ENCODE assay signal across 8 mouse cellular contexts in the genomic region with DNA sequence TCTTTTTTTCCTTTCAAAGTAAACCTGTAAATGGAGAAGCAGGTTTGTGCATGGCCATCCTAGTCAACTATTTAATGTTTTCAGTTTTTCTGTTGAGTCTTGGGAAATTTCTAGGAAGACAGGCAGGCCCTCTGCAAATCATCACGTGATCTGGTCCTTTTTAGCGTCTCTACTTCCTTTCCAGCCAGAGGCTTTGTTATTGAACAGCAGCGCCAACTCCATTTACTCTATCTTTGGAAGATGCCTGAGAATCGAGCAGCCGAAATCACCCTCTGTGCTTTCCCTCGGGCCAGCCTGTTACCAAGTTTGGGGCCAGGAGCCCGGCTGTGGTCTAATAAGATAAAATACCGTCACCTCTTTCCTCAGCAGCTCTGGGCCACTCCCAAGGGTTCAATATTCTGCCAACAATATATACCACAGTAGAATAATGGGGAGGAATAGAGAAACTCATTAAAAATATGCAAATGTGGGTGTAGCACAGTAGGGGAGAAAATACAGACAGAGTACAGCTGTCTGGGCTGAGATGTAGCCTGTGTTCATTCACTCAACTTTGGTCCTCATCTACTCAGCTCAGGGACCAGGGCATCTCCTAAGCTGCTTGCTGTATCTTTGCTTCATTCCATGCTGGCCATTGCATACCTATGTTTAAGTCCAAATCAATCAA. TPM values are rescaled to one million over a fixed set of nuclear protein-coding genes. Genes with fewer than 3 reads are reported as not detected.
A peak's percentile ranks its signal among the peaks of the same experiment; 100 is the strongest.
DNase-seq lines count a peak whose midpoint lies in the region; ATAC-seq and TF ChIP-seq lines count a peak whose summit lies in the region.
"Had no signal": no experiment of that assay in that cellular context is flagged by ENCODE, and none has a peak within 500 bp of the region (broad histone marks: within the 10 kb centered on the region; RNA-seq: fewer than 3 reads in every experiment).

No protein-coding gene starts in this region.

- no peaks in the 10 kb centered on the region for H3K36me3 ChIP-seq in forebrain, embryonic 15.5 days
- no peaks in the 10 kb centered on the region for H3K36me3 ChIP-seq in heart, postnatal 0 days (replicated peaks; ENCODE audit: control insufficient read depth, insufficient read depth, low read length)
- no peaks in the 10 kb centered on the region for H3K36me3 ChIP-seq in neural tube, embryonic 15.5 days

- intact Hi-C loops in left cerebral cortex, postnatal 25 days (cut with DNase I): no loop called here

- H3K27me3 ChIP-seq in forebrain, embryonic 15.5 days: no peaks in the 10 kb centered on the region
- H3K27me3 ChIP-seq in heart, postnatal 0 days (ENCODE audit: control insufficient read depth, insufficient read depth, low read length): no peaks in the 10 kb centered on the region
- H3K27me3 ChIP-seq in neural tube, embryonic 15.5 days (replicated peaks): no peaks in the 10 kb centered on the region

- ATAC-seq in forebrain, embryonic 15.5 days (replicated peaks): peak; percentile 58
- ATAC-seq in heart, postnatal 0 days (ENCODE audit: insufficient read depth, low read depth): peak; percentile 24; the same call in 1 of the 2 replicates
- ATAC-seq in neural tube, embryonic 15.5 days (ENCODE audit: low FRiP score): no peak

- no peak overlapping the region for H3K9ac ChIP-seq in forebrain, embryonic 15.5 days (replicated peaks)
- H3K9ac ChIP-seq in heart, postnatal 0 days (replicated peaks; ENCODE audit: low read depth, low read length): 0 out of 2 replicates have a peak overlapping the region, but pooled peaks have one; percentile 15
- H3K9ac ChIP-seq in neural tube, embryonic 15.5 days (replicated peaks): no peak overlapping the region

- H3K27ac ChIP-seq in forebrain, embryonic 15.5 days (replicated peaks): peak overlapping the region; percentile 36
- no peak overlapping the region for H3K27ac ChIP-seq in heart, postnatal 0 days (ENCODE audit: low read depth)
- H3K27ac ChIP-seq in neural tube, embryonic 15.5 days (replicated peaks): peak overlapping the region; percentile 49; the same call in 1 of the 2 replicates

- peak; percentile 7 for DNase-seq in lung, postnatal 36 days
- no peak for DNase-seq in lung, postnatal 14 days
- DNase-seq in heart, postnatal 0 days (ENCODE audit: low spot score): no peak
- DNase-seq in urinary bladder, adult 18-20 months (ENCODE audit: low spot score in 2 of 2): no peak
- no peak for DNase-seq in left cerebral cortex, postnatal 25 days (ENCODE audit: low spot score in 2 of 2)
- DNase-seq: right cerebral cortex, adult 18-20 months had no signal

- no peak for TF ChIP-seq CTCF in heart, postnatal 0 days (IDR thresholded peaks at IDR 0.05; ENCODE audit: low read depth)

- no peak for TF ChIP-seq EP300 in heart, postnatal 0 days (IDR thresholded peaks at IDR 0.05; ENCODE audit: low read depth)

- no peak overlapping the region for H3K4me3 ChIP-seq in forebrain, embryonic 15.5 days
- no peak overlapping the region for H3K4me3 ChIP-seq in heart, postnatal 0 days (ENCODE audit: low read depth, low read length)
- H3K4me3 ChIP-seq in neural tube, embryonic 15.5 days (replicated peaks): no peak overlapping the region

- peaks cover 13% of the 10 kb centered on the region for H3K4me1 ChIP-seq in forebrain, embryonic 15.5 days
- peaks cover 11% of the 10 kb centered on the region for H3K4me1 ChIP-seq in heart, postnatal 0 days (ENCODE audit: control insufficient read depth, insufficient read depth)
- H3K4me1 ChIP-seq in neural tube, embryonic 15.5 days: peaks cover 22% of the 10 kb centered on the region

- H3K4me2 ChIP-seq in forebrain, embryonic 15.5 days (replicated peaks): no peak overlapping the region
- peak overlapping the region; percentile 31 for H3K4me2 ChIP-seq in heart, postnatal 0 days (ENCODE audit: low read depth, low read length)
- H3K4me2 ChIP-seq in neural tube, embryonic 15.5 days: peak overlapping the region; percentile 17

- WGBS in forebrain, embryonic 15.5 days: 13% methylated on average over 8 of the region's 8 CpGs
- 20% methylated on average over 8 of the region's 8 CpGs for WGBS in heart, postnatal 0 days
- WGBS in neural tube, embryonic 15.5 days: 18% methylated on average over 8 of the region's 8 CpGs

- no peaks in the 10 kb centered on the region for H3K9me3 ChIP-seq in forebrain, embryonic 15.5 days
- no peaks in the 10 kb centered on the region for H3K9me3 ChIP-seq in heart, postnatal 0 days (replicated peaks; ENCODE audit: control insufficient read depth, low read length)
- H3K9me3 ChIP-seq in neural tube, embryonic 15.5 days (replicated peaks): no peaks in the 10 kb centered on the region

RNA-seq across cellular contexts. Expression of gene Tspan3, which starts 15.0 kb away (rescaled TPM):
- polyA plus RNA-seq in forebrain, embryonic 15.5 days (2015; fragmentation: Nextera tagmentation; extraction: Ambion mirVana): 511 and 552 TPM in 2 replicates
- 384 and 402 TPM in 2 replicates for total RNA-seq in heart, postnatal 0 days (2014; rRNA removed; ENCODE audit: low replicate concordance)
- polyA plus RNA-seq in heart, postnatal 0 days (2015; fragmentation: Nextera tagmentation; extraction: Ambion mirVana): 460 and 461 TPM in 2 replicates
- polyA plus RNA-seq in neural tube, embryonic 15.5 days (2015; fragmentation: Nextera tagmentation; extraction: Ambion mirVana): 578 and 595 TPM in 2 replicates
- total RNA-seq in left cerebral cortex, postnatal 25 days (2021): 100 to 1,000 TPM; 377 to 393 TPM
